10 mouse cellular contexts compared by ENCODE assay signal in genomic region chr9:99870780-99871555, GRCm38 (mm10). TPM values are rescaled to one million over a fixed set of nuclear protein-coding genes. Genes with fewer than 3 reads are reported as not detected.
DNase-seq lines count a peak whose midpoint lies in the region; ATAC-seq lines count a peak whose summit lies in the region.
"Had no signal": no experiment of that assay in that cellular context is flagged by ENCODE, and none has a peak within 500 bp of the region (broad histone marks: within the 10 kb centered on the region; RNA-seq: fewer than 3 reads in every experiment).

No protein-coding gene starts in this region.

- H3K4me2 ChIP-seq in hindbrain, embryonic 11.5 days (replicated peaks; ENCODE audit: low read depth, low read length) = peak overlapping the region; percentile 34
- H3K4me2 ChIP-seq in midbrain, embryonic 16.5 days (ENCODE audit: low read length) = peak overlapping the region; percentile 52

- under 1% methylated on average over 37 of the region's 37 CpGs for WGBS in hindbrain, embryonic 11.5 days
- WGBS in midbrain, embryonic 16.5 days = under 1% methylated on average over 37 of the region's 37 CpGs

- no peaks in the 10 kb centered on the region for H3K9me3 ChIP-seq in hindbrain, embryonic 11.5 days (ENCODE audit: control insufficient read depth, low read length)
- H3K9me3 ChIP-seq in midbrain, embryonic 16.5 days (replicated peaks; ENCODE audit: control insufficient read depth, low read length, poor library complexity, severe bottlenecking) = no peaks in the 10 kb centered on the region

- H3K27me3 ChIP-seq in hindbrain, embryonic 11.5 days (ENCODE audit: control insufficient read depth, insufficient read depth, low read length) = peaks cover 84% of the 10 kb centered on the region
- H3K27me3 ChIP-seq in midbrain, embryonic 16.5 days (ENCODE audit: control insufficient read depth, insufficient read depth, low read depth, low read length) = peaks cover 35% of the 10 kb centered on the region

- no peak overlapping the region for H3K27ac ChIP-seq in hindbrain, embryonic 11.5 days (ENCODE audit: low read depth, low read length)
- H3K27ac ChIP-seq in midbrain, embryonic 16.5 days (ENCODE audit: low read length) = peak overlapping the region; percentile 87

- peaks cover 17% of the 10 kb centered on the region for H3K4me1 ChIP-seq in hindbrain, embryonic 11.5 days (replicated peaks; ENCODE audit: control insufficient read depth, insufficient read depth, low read length)
- H3K4me1 ChIP-seq in midbrain, embryonic 16.5 days (ENCODE audit: control insufficient read depth, insufficient read depth, low read length) = peaks cover 15% of the 10 kb centered on the region

- intact Hi-C loops in heart, postnatal 14 days (cut with DNase I) = no loop called here

- ATAC-seq in hindbrain, embryonic 11.5 days (ENCODE audit: low FRiP score) = no peak
- ATAC-seq in midbrain, embryonic 16.5 days = no peak
- ATAC-seq in megakaryocyte progenitor cell, adult 5-6 weeks (replicated peaks; ENCODE audit: poor library complexity) = no peak
- no peak for ATAC-seq in inflammation-experienced regulatory T-cells, adult 6 months

- peak overlapping the region; percentile 15; the same call in 1 of the 2 replicates for H3K9ac ChIP-seq in hindbrain, embryonic 11.5 days (ENCODE audit: low read depth, low read length)
- H3K9ac ChIP-seq in midbrain, embryonic 16.5 days (ENCODE audit: low read depth, low read length) = peak overlapping the region; percentile 27

- no peaks in the 10 kb centered on the region for H3K36me3 ChIP-seq in hindbrain, embryonic 11.5 days (ENCODE audit: control insufficient read depth, insufficient read depth, low read length)
- H3K36me3 ChIP-seq in midbrain, embryonic 16.5 days (ENCODE audit: control insufficient read depth, insufficient read depth, low read length) = no peaks in the 10 kb centered on the region

- DNase-seq in heart, adult 11 months = peak; percentile 21
- no peak for DNase-seq in heart, postnatal 14 days
- peak; percentile 43 for DNase-seq in ZHBTc4 (ENCODE audit: low read depth, low spot score)
- DNase-seq in hindbrain, embryonic 11.5 days (ENCODE audit: low spot score) = peak; percentile 66
- DNase-seq in adrenal gland, adult 2 months = no peak

- H3K4me3 ChIP-seq in hindbrain, embryonic 11.5 days (ENCODE audit: low read depth, low read length) = peak overlapping the region; percentile 18
- peak overlapping the region; percentile 38 for H3K4me3 ChIP-seq in midbrain, embryonic 16.5 days (ENCODE audit: low read depth, low read length)

RNA-seq across cellular contexts. Expression of gene Sox14, which starts 5.0 kb away (rescaled TPM):
- not detected for total RNA-seq in heart, postnatal 14 days (2021)
- 4.4 and 6.6 TPM in 2 replicates for polyA plus RNA-seq in hindbrain, embryonic 11.5 days (2014; fragmentation: Nextera tagmentation; extraction: Ambion mirVana)
- polyA plus RNA-seq in midbrain, embryonic 16.5 days (2015; fragmentation: Nextera tagmentation; extraction: Ambion mirVana) = 60.0 and 76.6 TPM in 2 replicates
- total RNA-seq in megakaryocyte progenitor cell, adult 5-6 weeks (2015) = not detected in 2 replicates
- total RNA-seq in megakaryocyte progenitor cell, adult 5-6 weeks (2017) = not detected in 2 replicates
- not detected for polyA plus RNA-seq in inflammation-experienced regulatory T-cells, adult 6 months (2017; shearing (Covaris generic))
- not detected for total RNA-seq in adrenal gland, adult 2 months (2021)
- polyA plus RNA-seq in adrenal gland, adult 2 months (2012; rRNA removed) = not detected in 2 replicates
- total RNA-seq: common myeloid progenitor, adult 5-6 weeks; hematopoietic stem cell, adult 5-6 weeks had no signal

Comparison
In these comparisons a context has a peak if more than half of its experiments do, and no peak if none do; other contexts are left out.
1. DNase-seq: peak in heart, adult 11 months (single experiment), ZHBTc4 (single experiment) and hindbrain, embryonic 11.5 days (single experiment); none in heart, postnatal 14 days (0 of 2) and adrenal gland, adult 2 months (single experiment).